Mouse (Mus musculus) hindbrain, postnatal 0 days (tissue): ENCODE measurements around the gene Kifc3. TPM values are rescaled to one million over a fixed set of nuclear protein-coding genes. Genes with fewer than 3 reads are reported as not detected.

Experiments used
- ATAC-seq: fragments of 200-750 bp; cut with Nextera tagmentation; 2 replicates; pipeline ENCODE4 v1.8.0; 2017; ENCODE audit warnings: mild to moderate bottlenecking, moderate TSS enrichment, moderate library complexity
- DNase-seq: peaks from one replicate; pipeline ENCODE4 v3.0.0-alpha.2; 2015; ENCODE audit warnings: low spot score
- H3K27ac ChIP-seq: fragments of 300-500 bp; sonication (generic); 2 replicates; pipeline ENCODE4 v1.5.1; 2014; ENCODE audit warnings: mild to moderate bottlenecking
- H3K27me3 ChIP-seq: fragments of 300-500 bp; sonication (generic); 2 replicates; pipeline ENCODE4 v1.6.1; 2014; ENCODE audit warnings: low read length, mixed read lengths; ENCODE audit not compliant: insufficient read depth
- H3K36me3 ChIP-seq: fragments of 300-500 bp; sonication (generic); 2 replicates; pipeline ENCODE4 v1.6.1; 2014; ENCODE audit warnings: low read length, mixed read lengths; ENCODE audit not compliant: insufficient read depth
- H3K4me1 ChIP-seq: fragments of 300-500 bp; sonication (generic); 2 replicates; pipeline ENCODE4 v1.6.1; 2014; ENCODE audit warnings: antibody characterized with exemption, low read length, mixed read lengths; ENCODE audit not compliant: insufficient read depth
- H3K4me2 ChIP-seq: fragments of 300-500 bp; sonication (generic); 2 replicates; pipeline ENCODE4 v1.6.1; 2014; ENCODE audit warnings: low read depth, mild to moderate bottlenecking, low read length, moderate library complexity, mixed read lengths
- H3K4me3 ChIP-seq: fragments of 300-500 bp; sonication (generic); 2 replicates; pipeline ENCODE4 v1.5.1; 2014; ENCODE audit warnings: low read length
- H3K9ac ChIP-seq: fragments of 300-500 bp; sonication (generic); replicated peaks from 2 replicates; pipeline ENCODE4 v1.6.1; 2014; ENCODE audit warnings: mild to moderate bottlenecking, low read length, moderate library complexity, mixed read lengths
- H3K9me3 ChIP-seq: fragments of 300-500 bp; sonication (generic); 2 replicates; pipeline ENCODE4 v1.6.1; 2016; ENCODE audit warnings: low read length, mixed read lengths
- CTCF ChIP-seq: IDR thresholded peaks from 2 replicates; pipeline ENCODE4 v1.5.1; 2016; ENCODE audit warnings: antibody characterized with exemption, control low read depth, low read depth
- WGBS: fragments of 180-500 bp; shearing (Covaris S2); extraction: QIAGEN DNeasy Blood & Tissue Kit; methylation state at CpG from one replicate; pipeline ENCODE4 v1.1.7; 2014; 5-methylcytosine and 5-hydroxymethylcytosine counted together
- polyA plus RNA-seq: library from polyadenylated mRNA; unstranded; fragments of >200 nt; fragmentation: Nextera tagmentation; extraction: Ambion mirVana; gene quantifications from 2 replicates; pipeline ENCODE4 v1.2.1, GENCODE M21; 2015
- total RNA-seq: library from RNA; depleted of rRNA; stranded (reverse); fragments of >200 nt; gene quantifications from 2 replicates; pipeline ENCODE4 v1.2.3, GENCODE M21; 2014

Kifc3 gene
- total and polyA plus RNA-seq, 2 experiments from 2014 or later: 29.0 to 50.2 TPM

- Histone ChIP-seq H3K36me3 (peaks cover 46% of the 10 kb centered on the region), H3K9me3 (no peaks in the 10 kb centered on the region), H3K4me1 (peaks cover 8% of the 10 kb centered on the region; the same call in 1 of the 2 replicates), H3K27ac (no peak overlapping the region), H3K4me2 (no peak overlapping the region), H3K9ac (no peak overlapping the region), H3K4me3 (no peak overlapping the region), H3K27me3 (no peaks in the 10 kb centered on the region)
- DNase-seq (no peak), ATAC-seq (no peak)
- 88% methylated on average over 10 of the region's 10 CpGs for WGBS
- TF ChIP-seq CTCF: no peak
Measured at GRCm38 (mm10) chr8:95084744-95085431, 117.7 kb downstream of the Kifc3 start.

DNA sequence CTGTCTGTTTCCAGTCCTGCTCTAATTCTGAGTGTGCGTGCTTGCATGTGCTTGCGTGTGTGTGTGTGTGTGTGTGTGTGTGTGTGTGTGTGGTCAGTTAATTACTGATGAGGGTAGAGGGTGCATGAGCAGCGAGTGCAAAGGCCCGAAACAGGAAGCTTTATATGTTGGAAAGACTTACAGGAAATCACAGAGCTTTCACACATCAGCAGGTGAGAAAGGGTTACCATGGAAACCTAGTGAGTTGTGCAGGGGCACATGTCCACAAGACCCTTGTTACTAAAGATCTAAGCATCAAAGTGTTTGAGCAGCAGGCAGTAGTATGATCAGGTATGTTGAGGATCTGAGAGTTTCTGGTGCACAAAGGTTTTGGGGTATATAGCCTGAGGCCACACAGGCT lies 118.4 kb downstream of the Kifc3 start:
- TF ChIP-seq CTCF: no peak
- no peak overlapping the region for H3K27ac ChIP-seq
- no peaks in the 10 kb centered on the region for H3K9me3 ChIP-seq
- H3K4me2 ChIP-seq: no peak overlapping the region
- ATAC-seq: no peak
- 88% methylated on average over 4 of the region's 4 CpGs for WGBS
- H3K4me3 ChIP-seq: no peak overlapping the region
- peaks cover 41% of the 10 kb centered on the region for H3K36me3 ChIP-seq
- peaks cover 8% of the 10 kb centered on the region; the same call in 1 of the 2 replicates for H3K4me1 ChIP-seq
- no peaks in the 10 kb centered on the region for H3K27me3 ChIP-seq
- DNase-seq: no peak
- H3K9ac ChIP-seq: no peak overlapping the region

GRCm38 (mm10) chr8:95081650-95082049 lies 121.0 kb downstream of the Kifc3 start:
- no peak for TF ChIP-seq CTCF
- 8% methylated on average over 11 of the region's 11 CpGs for WGBS
- H3K4me2 ChIP-seq: peak overlapping the region; percentile 91
- H3K9ac ChIP-seq: peak overlapping the region; percentile 73
- peak overlapping the region; percentile 78 for H3K4me3 ChIP-seq
- H3K27me3 ChIP-seq: no peaks in the 10 kb centered on the region
- H3K9me3 ChIP-seq: no peaks in the 10 kb centered on the region
- ATAC-seq (no peak), DNase-seq (peak; percentile 14)
- H3K4me1 ChIP-seq: peaks cover 8% of the 10 kb centered on the region; the same call in 1 of the 2 replicates
- H3K27ac ChIP-seq: peak overlapping the region; percentile 83
- peaks cover 20% of the 10 kb centered on the region for H3K36me3 ChIP-seq

GRCm38 (mm10) chr8:95080381-95081341 lies 122.0 kb downstream of the Kifc3 start, which contains the start of gene Katnb1:
Katnb1 (plus strand) TSS chr8:95081186.
- H3K27me3 ChIP-seq: no peaks in the 10 kb centered on the region
- peak within 1 kb of the TSS; percentile 91 for H3K4me2 ChIP-seq
- WGBS: under 1% methylated on average over 47 of the region's 47 CpGs
- DNase-seq (peak; percentile 100), ATAC-seq (peak; percentile 98)
- no peaks in the 10 kb centered on the region for H3K9me3 ChIP-seq
- peak within 1 kb of the TSS; percentile 83 for H3K27ac ChIP-seq
- peaks cover 8% of the 10 kb centered on the region; the same call in 1 of the 2 replicates for H3K4me1 ChIP-seq
- 0 out of 2 replicates have a peak, but pooled peaks have one; percentile 17 for TF ChIP-seq CTCF
- peak within 1 kb of the TSS; percentile 78 for H3K4me3 ChIP-seq
- peak within 1 kb of the TSS; percentile 73 for H3K9ac ChIP-seq
- H3K36me3 ChIP-seq: peaks cover 17% of the 10 kb centered on the region; the same call in 1 of the 2 replicates

- no peaks in the 10 kb centered on the region for H3K9me3 ChIP-seq
- no peak for DNase-seq
- no peaks in the 10 kb centered on the region for H3K27me3 ChIP-seq
- peaks cover 8% of the 10 kb centered on the region; the same call in 1 of the 2 replicates for H3K4me1 ChIP-seq
- H3K9ac ChIP-seq: no peak overlapping the region
- no peak for ATAC-seq
- H3K4me3 ChIP-seq: no peak overlapping the region
- no peak for TF ChIP-seq CTCF
- peaks cover 9% of the 10 kb centered on the region; the same call in 1 of the 2 replicates for H3K36me3 ChIP-seq
- H3K27ac ChIP-seq: no peak overlapping the region
- WGBS: 85% methylated on average over 4 of the region's 4 CpGs
- H3K4me2 ChIP-seq: no peak overlapping the region
Measured at GRCm38 (mm10) chr8:95079305-95079704, 123.3 kb downstream of the Kifc3 start.

DNA sequence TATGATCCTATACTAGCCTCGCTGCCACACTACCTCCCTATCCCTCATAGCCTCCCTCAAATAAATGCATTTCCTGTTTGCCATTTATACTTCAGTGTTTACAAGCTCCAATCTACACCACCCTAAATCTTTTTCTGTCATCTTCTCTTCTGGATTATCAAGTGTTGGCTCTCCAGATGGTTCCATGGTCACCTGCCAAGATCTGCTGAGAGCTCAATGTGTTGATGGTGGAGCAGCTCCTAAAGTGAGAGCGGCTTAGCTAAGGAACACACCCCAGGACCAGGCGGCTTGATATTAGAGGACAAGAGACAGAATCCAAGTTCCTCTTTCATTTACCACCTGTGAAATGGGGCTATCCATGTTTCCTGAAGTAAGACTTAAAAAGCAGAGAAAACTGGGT lies 124.6 kb downstream of the Kifc3 start:
- no peak for ATAC-seq
- Histone ChIP-seq H3K4me1 (peaks cover 8% of the 10 kb centered on the region; the same call in 1 of the 2 replicates), H3K27me3 (no peaks in the 10 kb centered on the region), H3K36me3 (peaks cover 4% of the 10 kb centered on the region; the same call in 1 of the 2 replicates), H3K9me3 (no peaks in the 10 kb centered on the region), H3K4me3 (no peak overlapping the region), H3K9ac (no peak overlapping the region), H3K4me2 (no peak overlapping the region), H3K27ac (no peak overlapping the region)
- WGBS: 77% methylated on average over 3 of the region's 3 CpGs
- DNase-seq: no peak
- TF ChIP-seq CTCF: no peak
